Mouse (Mus musculus) gastrocnemius, adult 2 months (tissue): ENCODE results near the gene Ttc21a. TPM values are rescaled to one million over a fixed set of nuclear protein-coding genes. Genes with fewer than 3 reads are reported as not detected.

Experiments used
- DNase-seq: peaks from one replicate; pipeline ENCODE4 v3.0.0; 2022
- H3K27ac ChIP-seq: fragments of 200-600 bp; 2 replicates; pipeline ENCODE4 v1.8.1; 2022; ENCODE audit warnings: mild to moderate bottlenecking
- H3K4me3 ChIP-seq: fragments of 200-600 bp; 2 replicates; pipeline ENCODE4 v1.8.1; 2022; ENCODE audit warnings: mild to moderate bottlenecking, moderate library complexity
- CTCF ChIP-seq: fragments of 200-600 bp; IDR thresholded peaks from 2 replicates; pipeline ENCODE4 v1.8.1; 2022; ENCODE audit warnings: antibody characterized with exemption, mild to moderate bottlenecking, moderate library complexity
- intact Hi-C: fragments of 180-260 bp; cut with DNase I; formaldehyde crosslinking; loops from one replicate; pipeline ENCODE4 v1.15.1; 2025
- total RNA-seq, 2 experiments: library from RNA; stranded (reverse); gene quantifications; 2 replicates each; pipeline ENCODE4 v1.2.3; 2021

Ttc21a gene
- total RNA-seq, 2 experiments from 2014 or later: not detected

DNA sequence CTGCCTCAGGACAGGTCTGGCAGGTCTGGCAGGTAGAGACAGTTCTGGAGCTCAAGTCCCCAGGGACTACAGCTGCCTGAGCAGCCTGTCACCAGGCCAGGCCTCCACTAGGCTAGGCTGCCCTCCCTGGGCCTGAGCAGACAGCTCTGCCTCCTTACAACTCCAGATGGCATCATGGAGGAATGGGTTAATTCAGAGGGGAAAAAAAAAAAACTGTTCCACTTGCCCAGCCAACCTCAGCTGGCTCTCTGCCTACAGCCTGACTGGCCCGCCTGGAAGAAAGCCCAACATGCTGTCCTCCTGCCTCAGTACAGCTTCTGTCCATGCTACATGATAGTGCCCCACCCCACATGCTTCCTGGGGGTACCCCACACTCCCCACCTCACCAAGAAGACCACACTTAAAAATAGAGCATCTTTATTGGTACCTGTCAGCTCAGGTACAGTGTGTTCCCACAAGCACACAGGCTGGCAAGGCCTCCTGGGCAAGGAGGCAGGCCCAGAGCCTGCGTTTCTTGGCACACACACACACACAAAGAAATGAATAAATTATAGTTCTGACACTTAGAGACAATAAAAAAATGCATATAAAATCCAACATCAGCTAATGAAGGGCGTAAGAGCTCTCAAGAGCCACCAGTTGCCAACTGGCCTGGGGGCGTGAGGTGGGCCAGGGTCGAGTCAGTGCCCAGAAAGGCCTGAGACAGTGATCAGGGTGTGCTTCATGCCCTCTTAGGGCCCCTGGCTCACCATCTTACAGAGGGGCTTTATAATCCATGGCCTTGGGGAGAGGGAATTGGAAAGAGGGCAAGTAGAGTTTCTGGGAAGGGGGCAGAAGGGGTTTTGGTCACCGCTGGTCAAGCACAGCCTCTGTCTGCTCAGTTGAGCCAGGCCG is 33.6 kb downstream of the Ttc21a start:
- H3K27ac ChIP-seq: peak overlapping the region; percentile 32
- intact Hi-C loops: no loop called here
- no peak overlapping the region for H3K4me3 ChIP-seq
- DNase-seq: no peak
- TF ChIP-seq CTCF: no peak

DNA sequence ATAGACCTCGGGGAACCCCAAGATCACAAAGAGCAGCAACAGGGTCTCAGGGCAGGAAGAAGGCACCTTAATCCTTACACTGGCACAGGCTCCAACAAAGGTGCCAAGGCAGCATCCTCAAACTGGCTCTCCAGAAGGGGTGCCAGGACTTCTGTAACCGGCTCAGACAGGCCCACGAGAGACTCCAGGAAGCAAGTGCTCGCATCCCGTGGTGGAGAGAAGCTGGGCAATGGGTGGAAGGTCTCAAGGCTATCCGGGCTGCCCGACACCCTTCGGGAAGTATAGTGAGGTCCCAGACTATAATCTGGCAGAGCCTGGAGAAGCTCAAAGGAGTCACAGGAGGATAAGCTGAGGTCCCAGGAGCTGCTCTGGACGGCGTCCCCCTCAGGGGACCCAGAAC is 34.8 kb downstream of the Ttc21a start:
- intact Hi-C loops: no loop called here
- H3K27ac ChIP-seq: no peak overlapping the region
- H3K4me3 ChIP-seq: no peak overlapping the region
- no peak for TF ChIP-seq CTCF
- DNase-seq: no peak

DNA sequence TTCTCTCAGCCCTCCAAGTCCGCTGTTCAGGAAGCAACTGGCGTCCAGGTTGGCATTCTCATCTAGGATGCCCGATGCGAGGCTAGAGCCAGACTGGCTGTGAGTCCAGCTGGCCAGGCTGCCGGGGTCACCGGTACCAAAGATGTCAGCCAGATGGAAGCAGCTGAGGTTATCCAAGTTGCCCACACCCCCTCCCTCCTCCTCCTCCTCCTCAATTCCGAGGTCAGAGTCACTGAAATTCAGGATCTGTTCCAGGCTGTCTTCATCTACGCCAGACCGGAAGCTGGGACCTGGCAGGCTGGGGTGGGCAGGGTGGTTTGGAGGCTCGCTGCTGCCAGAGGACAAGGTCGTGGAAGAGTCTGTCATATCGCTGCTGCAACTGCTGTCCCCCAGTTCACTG is 35.2 kb downstream of the Ttc21a start:
- DNase-seq: peak; percentile 83
- intact Hi-C loops: no loop called here
- H3K27ac ChIP-seq: peak overlapping the region; percentile 66
- TF ChIP-seq CTCF: no peak
- H3K4me3 ChIP-seq: no peak overlapping the region

DNA sequence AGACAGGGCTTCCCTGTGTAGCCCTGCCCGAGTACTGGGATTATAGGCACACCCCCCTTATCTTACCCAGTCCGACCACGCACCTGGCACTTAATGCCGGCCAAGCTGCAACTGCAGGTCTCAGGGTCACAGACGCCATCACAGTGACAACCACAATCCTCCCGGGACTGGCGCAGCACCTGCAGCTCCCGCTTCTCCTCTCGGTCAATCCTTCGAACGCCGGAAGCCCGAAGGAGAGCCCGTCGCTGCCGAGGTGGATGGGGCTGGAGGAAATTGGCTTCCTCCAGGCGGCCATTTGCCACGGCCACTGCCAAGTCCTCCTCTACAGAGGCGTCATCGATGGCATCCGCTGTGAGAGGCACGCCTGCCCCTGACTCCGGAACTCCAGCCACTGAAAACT is 35.9 kb downstream of the Ttc21a start:
- DNase-seq: no peak
- intact Hi-C loops: no loop called here

DNA sequence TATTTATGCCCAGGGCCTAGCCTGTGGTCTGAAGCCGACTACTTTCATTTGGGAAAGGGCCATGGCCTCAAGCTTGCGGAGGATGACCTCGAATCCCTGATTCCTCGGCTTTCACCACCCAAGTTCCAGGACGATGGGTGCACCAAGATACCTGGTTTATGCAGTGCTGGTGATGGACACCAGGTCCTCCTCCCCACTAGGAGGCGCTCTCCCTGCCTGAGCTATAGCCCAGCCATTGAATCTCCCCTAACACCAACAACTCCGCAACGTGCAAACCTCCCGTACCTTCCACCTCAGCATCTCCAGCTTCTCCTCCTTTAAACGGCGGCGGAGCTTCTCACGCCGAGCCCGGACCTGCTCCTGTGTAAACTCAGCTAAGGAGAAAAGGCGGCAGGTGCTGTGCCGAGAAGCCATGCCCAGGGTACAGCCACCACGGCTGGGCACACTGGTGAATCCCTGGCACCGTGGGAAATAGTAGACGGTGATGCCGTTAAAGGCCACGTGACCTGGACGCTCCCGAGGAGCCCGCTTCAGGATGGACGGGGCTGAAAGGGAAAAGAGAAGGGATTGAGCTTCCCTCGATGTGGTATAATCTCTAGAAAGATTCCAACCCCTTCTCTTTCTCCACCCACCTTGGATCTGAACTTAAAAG is 36.6 kb downstream of the Ttc21a start:
- DNase-seq: no peak
- TF ChIP-seq CTCF: peak; percentile 51
- intact Hi-C loops: no loop called here
- Histone ChIP-seq H3K27ac (no peak overlapping the region), H3K4me3 (no peak overlapping the region)

More for the DNA sequence above, 35.9 kb downstream of the Ttc21a start:
- TF ChIP-seq CTCF: no peak
- Histone ChIP-seq H3K4me3 (no peak overlapping the region), H3K27ac (peak overlapping the region; percentile 66; the same call in 1 of the 2 replicates)

DNA sequence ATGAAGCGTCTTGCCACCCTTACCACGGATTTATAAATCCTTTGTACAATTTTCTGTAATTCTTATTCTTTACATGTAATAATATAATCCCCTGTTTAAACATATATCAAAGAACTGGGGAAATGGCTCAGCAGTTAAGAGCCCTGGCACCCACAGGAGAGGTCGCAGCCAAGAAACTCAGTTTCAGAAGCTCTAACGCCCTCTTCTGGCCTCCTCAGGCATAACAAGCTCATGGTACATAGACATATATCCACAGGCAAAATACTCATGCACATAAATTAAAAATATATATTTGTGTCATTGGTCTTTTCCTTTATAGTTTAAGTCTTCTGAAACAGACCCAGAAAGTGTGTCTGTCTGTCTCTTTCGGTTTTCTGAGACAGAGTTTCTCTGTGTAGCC is 37.2 kb downstream of the Ttc21a start:
- DNase-seq: no peak
- Histone ChIP-seq H3K4me3 (no peak overlapping the region), H3K27ac (no peak overlapping the region)
- intact Hi-C loops: no loop called here
- peak; percentile 26 for TF ChIP-seq CTCF

DNA sequence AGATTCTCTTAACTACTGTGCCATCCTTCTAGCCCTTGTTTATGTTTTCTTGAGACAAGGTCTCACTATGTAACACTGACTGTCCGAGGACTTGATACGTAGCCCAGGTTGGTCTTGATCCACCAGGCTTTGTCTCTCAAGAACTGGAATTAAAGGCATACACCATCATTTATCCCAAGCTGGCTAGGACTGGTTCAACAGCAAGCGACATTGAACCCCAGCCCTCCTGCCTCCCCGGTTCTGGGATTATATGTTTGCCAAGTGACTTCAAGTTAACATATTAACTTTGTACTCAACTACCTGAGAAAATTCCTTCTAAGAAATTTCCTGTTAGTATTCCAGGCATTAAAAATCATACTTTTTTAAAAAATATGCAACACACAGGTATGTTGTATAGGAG is 37.9 kb downstream of the Ttc21a start:
- intact Hi-C loops: no loop called here
- H3K27ac ChIP-seq: no peak overlapping the region
- no peak for DNase-seq
- no peak for TF ChIP-seq CTCF
- no peak overlapping the region for H3K4me3 ChIP-seq

DNA sequence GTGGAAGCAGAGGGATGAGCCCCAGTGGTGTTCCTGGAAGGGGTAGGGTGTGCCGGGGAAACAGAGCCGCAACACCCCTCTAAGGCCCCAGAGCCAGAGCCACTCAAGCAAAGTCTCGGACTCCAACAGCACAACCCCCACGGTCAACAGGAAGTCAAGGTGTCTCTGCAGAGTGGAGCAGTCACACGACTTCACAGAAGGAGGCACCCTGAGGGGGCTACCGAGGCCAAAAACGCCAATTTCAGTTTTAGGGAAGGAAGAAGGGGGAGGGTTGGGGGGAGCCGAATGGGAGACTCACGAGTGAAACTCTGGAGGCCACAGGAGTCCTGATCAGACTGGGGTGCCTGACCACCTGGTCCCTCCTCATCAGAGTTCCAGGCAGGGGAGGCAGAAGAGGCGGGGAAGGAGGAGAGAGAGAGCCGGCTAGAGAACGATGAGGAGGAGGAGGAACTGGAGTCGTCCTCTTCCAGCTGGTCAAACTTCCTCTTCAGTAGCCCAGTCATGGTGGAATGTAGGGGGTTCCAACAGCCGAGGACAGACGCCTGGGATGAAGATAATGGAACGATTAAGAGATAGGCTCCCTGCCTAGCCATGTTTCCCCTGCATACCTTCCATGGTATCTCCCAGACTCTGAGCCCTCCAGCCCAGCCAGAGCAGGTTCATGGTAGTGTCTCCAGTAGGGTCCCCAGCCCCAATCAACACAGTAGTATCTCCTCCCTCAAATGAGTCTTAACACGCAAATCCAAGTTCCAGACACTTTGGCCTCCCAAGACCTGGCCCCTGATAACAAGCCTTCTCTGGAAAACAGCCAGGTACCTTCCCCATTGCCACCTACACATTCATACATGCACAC is 39.5 kb downstream of the Ttc21a start:
- H3K27ac ChIP-seq: no peak overlapping the region
- intact Hi-C loops: no loop called here
- no peak overlapping the region for H3K4me3 ChIP-seq
- TF ChIP-seq CTCF: no peak
- DNase-seq: no peak

DNA sequence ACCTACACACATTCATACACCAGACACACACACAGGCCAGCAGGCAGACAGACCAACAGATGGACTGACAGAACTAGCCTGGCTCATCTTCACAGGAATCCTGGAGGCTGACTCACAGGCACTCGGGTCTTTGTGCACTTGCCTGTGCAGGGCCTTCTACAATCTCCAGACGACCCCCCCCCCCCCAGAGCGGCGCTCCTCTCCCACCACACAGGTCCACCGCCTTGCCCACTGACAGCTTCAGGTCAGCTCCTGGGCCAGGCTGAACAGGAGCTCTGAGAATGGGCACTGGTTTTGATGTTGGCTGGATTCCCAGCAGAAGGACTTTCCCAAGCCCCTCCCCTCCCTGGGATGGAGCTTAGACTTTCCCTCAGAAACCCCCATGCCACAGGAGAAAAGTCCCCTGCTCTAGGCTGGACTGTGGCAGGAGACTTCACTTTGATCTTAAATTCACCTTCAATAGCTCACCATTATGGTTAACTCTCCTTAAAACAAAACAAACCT is 40.2 kb downstream of the Ttc21a start:
- no peak for DNase-seq
- intact Hi-C loops: no loop called here

DNA sequence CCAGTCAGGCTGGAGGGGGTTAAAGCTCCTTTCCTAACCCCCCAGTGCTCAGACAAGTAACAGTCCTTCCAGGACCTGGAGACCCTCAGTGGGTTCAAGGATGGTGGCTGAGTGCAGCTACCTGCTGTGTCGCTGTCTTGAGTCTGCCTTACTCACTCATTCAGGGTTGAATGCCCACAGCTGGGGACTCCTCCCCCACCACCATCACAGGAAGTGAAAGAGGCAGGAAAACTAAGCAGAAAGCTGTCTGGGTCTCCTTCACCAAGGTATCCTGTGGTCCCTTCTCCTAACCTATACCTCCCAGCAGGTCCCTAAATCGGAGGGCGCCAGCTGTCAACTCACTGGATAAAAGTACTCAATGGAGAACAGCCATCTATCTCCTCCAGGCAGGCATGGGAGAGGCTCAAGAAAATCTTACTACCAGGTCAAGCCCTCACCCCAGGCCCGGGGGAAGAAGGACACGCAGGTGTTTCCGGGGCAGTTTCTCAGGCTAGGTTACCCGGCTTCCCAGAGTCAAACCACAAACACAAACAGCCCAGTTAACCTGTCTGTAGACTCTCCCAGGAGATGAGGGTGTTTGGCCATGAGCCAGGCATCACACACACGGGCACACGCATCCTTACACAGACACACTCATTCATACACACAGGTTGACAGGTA is 40.9 kb downstream of the Ttc21a start:
- peak; percentile 25 for DNase-seq
- Histone ChIP-seq H3K27ac (peak overlapping the region; percentile 9), H3K4me3 (no peak overlapping the region)
- intact Hi-C loops: no loop called here
- no peak for TF ChIP-seq CTCF

More for the DNA sequence above, 40.2 kb downstream of the Ttc21a start:
- no peak overlapping the region; the same call in 1 of the 2 replicates for H3K27ac ChIP-seq
- TF ChIP-seq CTCF: no peak
- no peak overlapping the region for H3K4me3 ChIP-seq

DNA sequence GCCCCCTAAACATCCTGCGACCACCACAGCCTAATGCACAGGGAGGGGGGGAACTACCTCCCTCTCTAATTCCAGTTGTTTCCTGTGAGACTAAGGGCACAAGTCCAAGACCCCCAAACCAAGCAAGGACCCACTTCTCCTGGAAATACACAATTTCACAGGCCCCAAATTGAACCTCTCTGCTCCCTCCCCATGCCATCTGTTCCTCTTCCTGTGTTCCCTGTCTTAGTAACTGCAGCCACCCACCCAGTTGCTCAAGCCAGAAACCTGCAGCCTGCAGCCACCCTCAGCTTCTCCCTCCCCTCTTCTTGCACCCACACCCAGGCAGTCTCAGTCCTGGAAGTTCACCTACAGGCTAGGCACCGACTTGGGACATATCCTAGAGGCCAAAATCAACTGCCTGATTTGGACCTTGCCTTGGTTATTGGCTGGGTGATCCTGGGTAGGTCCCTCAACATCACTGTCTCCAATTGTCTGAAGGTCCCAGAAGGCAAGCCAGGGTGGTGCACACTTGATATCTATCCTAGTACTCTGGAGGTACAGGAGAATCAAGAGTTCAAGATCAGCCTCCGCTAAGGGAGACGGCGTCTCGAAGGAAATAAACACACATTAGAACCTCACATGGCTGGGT is 41.5 kb downstream of the Ttc21a start:
- no peak overlapping the region; the same call in 1 of the 2 replicates for H3K27ac ChIP-seq
- DNase-seq: peak; percentile 15
- intact Hi-C loops: no loop called here
- H3K4me3 ChIP-seq: no peak overlapping the region
- no peak for TF ChIP-seq CTCF
